21 mouse cellular contexts compared by ENCODE assay signal in the genomic region with DNA sequence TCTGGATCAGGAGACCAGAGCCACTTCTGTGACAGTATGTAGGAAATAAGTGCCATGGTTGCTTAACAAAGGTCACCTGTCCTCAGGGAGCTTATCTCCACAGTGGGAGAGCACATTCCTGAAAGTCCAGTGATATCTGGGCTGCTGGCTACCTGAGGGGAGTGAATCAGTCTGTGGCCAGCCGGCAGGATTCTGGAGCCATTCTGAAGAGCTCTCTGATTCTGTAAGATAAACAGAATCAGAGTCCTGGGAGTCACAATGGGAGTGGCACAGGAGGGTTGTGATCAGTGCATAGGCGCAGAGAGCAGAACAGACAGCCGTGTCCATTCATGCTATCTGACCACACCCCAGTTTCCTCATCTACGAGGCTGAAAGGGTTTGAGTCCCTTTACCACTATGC.
DNase-seq lines count a peak whose midpoint lies in the region; ATAC-seq lines count a peak whose summit lies in the region.
"Had no signal": no experiment of that assay in that cellular context is flagged by ENCODE, and none has a peak within 500 bp of the region (broad histone marks: within the 10 kb centered on the region; RNA-seq: fewer than 3 reads in every experiment).

No protein-coding gene starts in this region.

- H3K9ac ChIP-seq in heart, embryonic 13.5 days = no peak overlapping the region
- H3K9ac ChIP-seq in intestine, embryonic 16.5 days (ENCODE audit: low read depth, low read length) = no peak overlapping the region
- H3K9ac ChIP-seq in forebrain, embryonic 16.5 days (replicated peaks; ENCODE audit: low read depth, low read length) = no peak overlapping the region
- H3K9ac ChIP-seq: embryonic facial prominence, embryonic 12.5 days; forebrain, embryonic 13.5 days; hindbrain, embryonic 13.5 days; limb, embryonic 13.5 days; midbrain, embryonic 12.5 days; neural tube, embryonic 12.5 days had no signal

- DNase-seq in heart, adult 8-10 months (ENCODE audit: low spot score) = no peak
- peak; percentile 29 for DNase-seq in ES-CJ7 (ENCODE audit: low read depth, low spot score)
- peak; percentile 3 for DNase-seq in lung, postnatal 10 days
- DNase-seq in spleen, postnatal 36 days (ENCODE audit: low spot score in 2 of 2) = no peak
- no peak for DNase-seq in kidney, postnatal 10 days
- DNase-seq: adrenal gland, adult 2 months; cerebellum, postnatal 10 days; gastrocnemius, postnatal 25 days; thymus, postnatal 36 days had no signal

- 22% methylated on average over 4 of the region's 4 CpGs for WGBS in heart, embryonic 13.5 days
- WGBS in intestine, embryonic 16.5 days = 31% methylated on average over 4 of the region's 4 CpGs
- WGBS in forebrain, embryonic 16.5 days = 67% methylated on average over 4 of the region's 4 CpGs

- no peaks in the 10 kb centered on the region for H3K27me3 ChIP-seq in heart, embryonic 13.5 days (replicated peaks)
- H3K27me3 ChIP-seq in intestine, embryonic 16.5 days (replicated peaks; ENCODE audit: control insufficient read depth, insufficient read depth, low read length) = no peaks in the 10 kb centered on the region
- H3K27me3 ChIP-seq in forebrain, embryonic 16.5 days (replicated peaks; ENCODE audit: control insufficient read depth, insufficient read depth, low read length) = no peaks in the 10 kb centered on the region
- H3K27me3 ChIP-seq: embryonic facial prominence, embryonic 12.5 days; forebrain, embryonic 13.5 days; hindbrain, embryonic 13.5 days; limb, embryonic 13.5 days; midbrain, embryonic 12.5 days; neural tube, embryonic 12.5 days had no signal

- H3K4me3 ChIP-seq in heart, embryonic 13.5 days = no peak overlapping the region
- no peak overlapping the region for H3K4me3 ChIP-seq in intestine, embryonic 16.5 days (ENCODE audit: low read length)
- H3K4me3 ChIP-seq in forebrain, embryonic 16.5 days (replicated peaks; ENCODE audit: low read length) = no peak overlapping the region
- H3K4me3 ChIP-seq: embryonic facial prominence, embryonic 12.5 days; erythroblast, embryonic 14.5 days; forebrain, embryonic 13.5 days; heart, embryonic 10.5 days; hindbrain, embryonic 13.5 days; limb, embryonic 13.5 days; midbrain, embryonic 12.5 days; neural tube, embryonic 12.5 days had no signal

- H3K9me3 ChIP-seq in heart, embryonic 13.5 days = no peaks in the 10 kb centered on the region
- H3K9me3 ChIP-seq in intestine, embryonic 16.5 days (ENCODE audit: control insufficient read depth, low read length) = no peaks in the 10 kb centered on the region
- H3K9me3 ChIP-seq in forebrain, embryonic 16.5 days (ENCODE audit: control insufficient read depth, low read length) = no peaks in the 10 kb centered on the region
- H3K9me3 ChIP-seq: embryonic facial prominence, embryonic 12.5 days; forebrain, embryonic 13.5 days; heart, embryonic 10.5 days; hindbrain, embryonic 13.5 days; limb, embryonic 13.5 days; midbrain, embryonic 12.5 days; neural tube, embryonic 12.5 days had no signal

- peaks cover 26% of the 10 kb centered on the region for H3K4me1 ChIP-seq in heart, embryonic 13.5 days
- H3K4me1 ChIP-seq in intestine, embryonic 16.5 days (ENCODE audit: control insufficient read depth, insufficient read depth, low read length) = peaks cover 24% of the 10 kb centered on the region
- H3K4me1 ChIP-seq in forebrain, embryonic 16.5 days (replicated peaks; ENCODE audit: control insufficient read depth, insufficient read depth, low read length) = peaks cover 8% of the 10 kb centered on the region

- no peaks in the 10 kb centered on the region for H3K36me3 ChIP-seq in heart, embryonic 13.5 days
- H3K36me3 ChIP-seq in intestine, embryonic 16.5 days (ENCODE audit: control insufficient read depth, insufficient read depth, low read length) = no peaks in the 10 kb centered on the region
- no peaks in the 10 kb centered on the region for H3K36me3 ChIP-seq in forebrain, embryonic 16.5 days (ENCODE audit: control insufficient read depth, insufficient read depth)
- H3K36me3 ChIP-seq: embryonic facial prominence, embryonic 12.5 days; heart, embryonic 10.5 days; hindbrain, embryonic 13.5 days; limb, embryonic 13.5 days; midbrain, embryonic 12.5 days; neural tube, embryonic 12.5 days had no signal

- no peak for ATAC-seq in heart, embryonic 13.5 days (ENCODE audit: extremely low read depth, insufficient number of reproducible peaks, low FRiP score, low TSS enrichment)
- peak; percentile 61 for ATAC-seq in intestine, embryonic 16.5 days
- no peak for ATAC-seq in forebrain, embryonic 16.5 days
- ATAC-seq: CD4-positive, CD25-positive, alpha-beta regulatory T cell, adult 4 months; forebrain, embryonic 13.5 days had no signal

- H3K27ac ChIP-seq in heart, embryonic 13.5 days (replicated peaks) = peak overlapping the region; percentile 21
- H3K27ac ChIP-seq in intestine, embryonic 16.5 days (ENCODE audit: low read length) = peak overlapping the region; percentile 28; the same call in 1 of the 2 replicates
- no peak overlapping the region for H3K27ac ChIP-seq in forebrain, embryonic 16.5 days (ENCODE audit: low read length)
- H3K27ac ChIP-seq: embryonic facial prominence, embryonic 12.5 days; forebrain, embryonic 13.5 days; heart, embryonic 10.5 days; hindbrain, embryonic 13.5 days; limb, embryonic 13.5 days; midbrain, embryonic 12.5 days; neural tube, embryonic 12.5 days had no signal

- no peak overlapping the region for H3K4me2 ChIP-seq in heart, embryonic 13.5 days
- H3K4me2 ChIP-seq in intestine, embryonic 16.5 days (ENCODE audit: low read depth, low read length) = no peak overlapping the region
- H3K4me2 ChIP-seq in forebrain, embryonic 16.5 days (ENCODE audit: low read length) = no peak overlapping the region
- H3K4me2 ChIP-seq: embryonic facial prominence, embryonic 12.5 days; forebrain, embryonic 13.5 days; hindbrain, embryonic 13.5 days; limb, embryonic 13.5 days; midbrain, embryonic 12.5 days; neural tube, embryonic 12.5 days had no signal

Comparison
In these comparisons a context has a peak if more than half of its experiments do, and no peak if none do; other contexts are left out.
1. DNase-seq: peak in ES-CJ7 (single experiment) and lung, postnatal 10 days (single experiment); none in heart, adult 8-10 months (single experiment), spleen, postnatal 36 days (0 of 2) and kidney, postnatal 10 days (single experiment).